Mouse (Mus musculus): ENCODE measurements around the gene Eln.

- TF ChIP-seq CTCF (IDR thresholded peaks at IDR 0.05; ENCODE audit: borderline replicate concordance, control insufficient read depth, extremely low read depth, insufficient read depth, low read length, poor library complexity) (no peak), POLR2A (IDR thresholded peaks at IDR 0.05; ENCODE audit: control insufficient read depth, extremely low read depth, insufficient read depth, low read length, poor library complexity) (no peak)
Observed at GRCm38 (mm10) chr5:134734920-134735319, 12.2 kb downstream of the Eln start.
